In the genomic region with DNA sequence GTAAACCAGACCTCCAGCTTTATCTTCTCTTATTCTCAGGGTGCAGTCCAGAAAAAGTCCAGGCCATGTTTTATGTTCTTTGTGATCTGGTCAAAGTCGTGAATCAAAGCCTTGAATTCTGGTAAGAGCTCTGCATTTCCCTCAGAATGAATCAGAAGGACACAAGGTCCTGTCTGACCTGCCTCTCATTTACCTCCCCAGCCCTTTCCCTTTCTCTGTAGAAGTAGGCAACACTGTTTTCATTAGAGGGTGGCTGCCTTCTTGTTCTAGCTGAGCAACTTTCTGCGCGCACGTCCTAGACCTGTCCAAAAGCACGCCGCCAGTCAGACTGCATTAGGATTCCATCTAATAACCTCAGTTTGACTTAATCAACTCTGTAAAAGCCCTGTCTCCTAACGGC, we compare ENCODE assay signal across 8 mouse cellular contexts. TPM values are rescaled to one million over a fixed set of nuclear protein-coding genes. Genes with fewer than 3 reads are reported as not detected.
A peak's percentile ranks its signal among the peaks of the same experiment; 100 is the strongest.
DNase-seq lines count a peak whose midpoint lies in the region; ATAC-seq lines count a peak whose summit lies in the region.

No protein-coding gene starts in this region.

- ATAC-seq in CD4-positive, CD25-positive, alpha-beta regulatory T cell, adult 4 months = no peak
- no peak for ATAC-seq in forebrain, embryonic 12.5 days (ENCODE audit: low FRiP score)
- ATAC-seq in limb, embryonic 13.5 days (ENCODE audit: low FRiP score, low read depth) = no peak
- no peak for ATAC-seq in monocyte, adult 5-6 weeks (replicated peaks; ENCODE audit: insufficient number of reproducible peaks, low FRiP score, low TSS enrichment, poor library complexity, severe bottlenecking)

- peak overlapping the region; percentile 43 for H3K9ac ChIP-seq in forebrain, embryonic 12.5 days
- peak overlapping the region; percentile 72 for H3K9ac ChIP-seq in limb, embryonic 13.5 days

- no peaks in the 10 kb centered on the region for H3K9me3 ChIP-seq in forebrain, embryonic 12.5 days
- H3K9me3 ChIP-seq in limb, embryonic 13.5 days = no peaks in the 10 kb centered on the region

- DNase-seq in CD4-positive, CD25-positive, alpha-beta regulatory T cell, adult 2 months (ENCODE audit: low read depth, low spot score) = peak; percentile 13
- DNase-seq in ES-CJ7 (ENCODE audit: low read depth, low spot score) = peak; percentile 72
- DNase-seq in cerebellum, postnatal 25 days = no peak
- no peak for DNase-seq in right cerebral cortex, adult 2 months (ENCODE audit: low spot score in 2 of 2)

- H3K4me2 ChIP-seq in forebrain, embryonic 12.5 days = peak overlapping the region; percentile 54
- H3K4me2 ChIP-seq in limb, embryonic 13.5 days (replicated peaks) = peak overlapping the region; percentile 63

- no peaks in the 10 kb centered on the region for H3K36me3 ChIP-seq in forebrain, embryonic 12.5 days (replicated peaks)
- H3K36me3 ChIP-seq in limb, embryonic 13.5 days = no peaks in the 10 kb centered on the region

- no peaks in the 10 kb centered on the region for H3K27me3 ChIP-seq in forebrain, embryonic 12.5 days
- H3K27me3 ChIP-seq in limb, embryonic 13.5 days = no peaks in the 10 kb centered on the region

- 22% methylated on average over 7 of the region's 7 CpGs for WGBS in forebrain, embryonic 12.5 days
- WGBS in limb, embryonic 13.5 days = 21% methylated on average over 7 of the region's 7 CpGs

- H3K4me1 ChIP-seq in forebrain, embryonic 12.5 days = peaks cover 23% of the 10 kb centered on the region
- H3K4me1 ChIP-seq in limb, embryonic 13.5 days = peaks cover 24% of the 10 kb centered on the region

- H3K4me3 ChIP-seq in forebrain, embryonic 12.5 days (replicated peaks) = peak overlapping the region; percentile 54
- peak overlapping the region; percentile 51 for H3K4me3 ChIP-seq in limb, embryonic 13.5 days

- H3K27ac ChIP-seq in forebrain, embryonic 12.5 days = peak overlapping the region; percentile 99
- peak overlapping the region; percentile 99 for H3K27ac ChIP-seq in limb, embryonic 13.5 days

RNA-seq across cellular contexts. Expression of a gene that starts 0.8 kb away (rescaled TPM):
- polyA plus RNA-seq in CD4-positive, CD25-positive, alpha-beta regulatory T cell, adult 4 months (2017; shearing (Covaris generic)) = 10 to 100 TPM; 35.8 to 68.9 TPM
- polyA plus RNA-seq in forebrain, embryonic 12.5 days (2016; fragmentation: Nextera tagmentation; extraction: Ambion mirVana) = 426 and 438 TPM in 2 replicates
- polyA plus RNA-seq in limb, embryonic 13.5 days (2015; fragmentation: Nextera tagmentation; extraction: Ambion mirVana) = 273 and 275 TPM in 2 replicates
- total RNA-seq in monocyte, adult 5-6 weeks (2017) = 237 to 305 TPM (median 300 TPM) in 3 replicates

RNA-seq across cellular contexts. Expression of a gene that starts 56.4 kb away (rescaled TPM):
- 100 to 1,000 TPM; 200 to 224 TPM for polyA plus RNA-seq in CD4-positive, CD25-positive, alpha-beta regulatory T cell, adult 4 months (2017; shearing (Covaris generic))
- 359 and 369 TPM in 2 replicates for polyA plus RNA-seq in forebrain, embryonic 12.5 days (2016; fragmentation: Nextera tagmentation; extraction: Ambion mirVana)
- 447 and 448 TPM in 2 replicates for polyA plus RNA-seq in limb, embryonic 13.5 days (2015; fragmentation: Nextera tagmentation; extraction: Ambion mirVana)
- total RNA-seq in monocyte, adult 5-6 weeks (2017) = 191 to 312 TPM (median 245 TPM) in 3 replicates

Comparison
In these comparisons a context has a peak if more than half of its experiments do, and no peak if none do; other contexts are left out.
1. DNase-seq: peak in CD4-positive, CD25-positive, alpha-beta regulatory T cell, adult 2 months (single experiment) and ES-CJ7 (single experiment); none in cerebellum, postnatal 25 days (0 of 2) and right cerebral cortex, adult 2 months (0 of 2).